Mouse (Mus musculus) adrenal gland, adult 10 weeks (tissue): Measurements from ENCODE around the gene Smarcb1. TPM values are rescaled to one million over a fixed set of nuclear protein-coding genes. Genes with fewer than 3 reads are reported as not detected.

Experiments used
- polyA plus RNA-seq: library from polyadenylated mRNA; stranded (reverse); fragments of 350-450 nt; fragmentation: Illumina TruSeq; extraction: RNeasy Lipid Tissue Mini Kit (QIAGEN cat#74804); gene quantifications from one replicate; pipeline ENCODE4 v1.2.3, GENCODE M21; 2014; ENCODE audit warnings: low read depth, low replicate concordance

The Smarcb1 gene
- polyA plus RNA-seq = 17.3 TPM

GRCm38 (mm10) chr10:75921026-75921725 lies at the start of gene Smarcb1:
Smarcb1 (minus strand) TSS chr10:75921617.

GRCm38 (mm10) chr10:75954381-75954811 lies 33.0 kb upstream of the Smarcb1 start, which contains the start of gene Gm5134:
Gm5134 (plus strand) TSS chr10:75954514.

GRCm38 (mm10) chr10:75942736-75943477 lies 21.5 kb upstream of the Smarcb1 start, which contains the start of gene Vpreb3:
Vpreb3 (plus strand) TSS chr10:75943057.

DNA sequence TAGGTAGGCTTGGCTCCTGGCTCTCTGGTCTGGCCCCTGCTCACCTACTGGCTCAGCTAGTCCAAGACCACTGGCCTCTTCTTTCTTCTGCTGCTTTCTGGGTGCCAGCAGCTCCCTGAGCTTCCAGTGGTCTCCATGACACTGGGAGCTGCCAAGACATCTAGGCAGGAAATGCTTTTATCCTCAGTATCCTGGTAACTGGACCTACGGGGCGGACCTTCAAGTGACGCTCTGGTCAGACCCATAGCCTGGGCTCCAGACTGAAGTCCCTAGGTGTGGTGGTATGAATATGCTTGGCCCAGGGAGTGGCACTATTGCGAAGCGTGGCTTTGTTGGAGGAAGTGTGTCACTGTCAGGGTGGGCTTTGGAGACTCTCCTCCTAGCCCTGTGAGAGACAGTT lies 19.1 kb upstream of the Smarcb1 start, which contains the start of gene Gm867:
TSS of gene Gm867 (minus strand) at position 153 of the 400 bp plus-strand sequence.

GRCm38 (mm10) chr10:75935680-75936541 lies 14.5 kb upstream of the Smarcb1 start, which contains the start of gene Mmp11:
Mmp11 (minus strand) TSS chr10:75936496.

GRCm38 (mm10) chr10:75932891-75933290 lies 11.5 kb upstream of the Smarcb1 start, which contains the start of gene Chchd10:
Chchd10 (plus strand) TSS chr10:75933130.

DNA sequence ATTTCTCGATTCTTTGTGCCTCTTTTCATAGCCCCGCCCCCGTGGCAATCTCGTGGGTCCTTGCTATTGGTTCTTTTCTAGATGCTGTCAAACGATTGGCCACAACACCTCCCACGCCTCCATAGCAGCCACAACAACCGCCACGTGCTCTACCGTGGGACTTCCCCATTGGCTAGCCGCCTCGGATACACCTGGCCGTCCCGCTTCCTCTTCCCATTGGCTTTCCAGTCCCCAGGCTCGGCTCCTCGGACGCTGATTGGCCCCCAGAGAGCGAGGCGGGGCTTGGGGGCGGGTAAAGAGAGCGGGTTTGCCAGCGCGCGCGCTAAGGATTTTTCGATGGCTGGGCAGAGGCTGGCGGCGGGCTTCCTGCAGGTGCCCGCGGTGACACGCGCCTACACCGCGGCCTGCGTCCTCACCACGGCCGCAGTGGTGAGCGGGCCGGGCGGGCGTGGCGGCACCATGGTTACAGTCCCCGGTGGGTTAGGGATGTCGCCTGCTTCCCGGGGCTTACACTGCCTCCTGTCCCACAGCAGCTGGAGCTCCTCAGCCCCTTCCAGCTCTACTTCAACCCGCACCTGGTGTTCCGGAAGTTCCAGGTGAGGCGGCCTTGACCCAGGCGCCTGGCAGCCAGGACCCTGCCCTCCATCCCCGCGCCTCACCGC lies 28.2 kb downstream of the Smarcb1 start, which contains the start of gene Derl3:
TSS of gene Derl3 (plus strand) at position 325 of the 662 bp plus-strand sequence.

DNA sequence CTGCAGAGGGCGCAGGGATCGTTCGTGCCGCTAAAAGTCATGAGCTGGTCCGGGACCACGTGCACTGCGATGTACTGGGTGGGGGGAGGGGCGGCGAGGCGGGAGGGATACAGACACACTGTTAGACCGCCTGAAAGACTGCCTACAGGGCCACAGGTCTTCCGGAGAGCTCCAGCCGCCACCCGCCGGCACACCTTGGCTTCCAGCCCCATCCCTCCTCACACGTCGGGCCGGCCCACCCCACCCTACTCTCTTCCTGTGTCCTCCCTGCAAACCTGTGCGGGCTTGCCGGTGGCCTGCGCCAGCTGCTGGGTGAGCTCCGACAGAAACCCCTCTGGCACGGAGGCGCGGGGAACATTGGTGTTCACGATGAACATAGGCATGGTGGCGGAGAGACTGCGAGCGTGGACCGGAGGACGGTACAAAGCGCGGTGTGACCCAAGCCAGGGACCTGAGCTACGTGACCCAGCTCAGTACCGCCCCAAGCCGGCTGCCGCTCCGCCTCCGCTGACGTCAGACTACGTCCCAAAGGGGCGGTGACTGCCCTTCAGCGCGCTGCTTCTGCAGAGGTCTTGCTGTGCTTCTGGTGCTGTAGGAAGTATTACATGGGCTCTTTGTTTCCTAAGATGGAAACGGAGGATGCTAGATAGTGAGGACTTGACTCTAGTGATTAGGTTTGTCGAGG lies 61.5 kb downstream of the Smarcb1 start, which contains the start of gene Mif:
TSS of gene Mif (minus strand) at position 455 of the 685 bp plus-strand sequence.

Other genes starting within 250 kb of the Smarcb1 start
- 5.5 TPM for gene Cabin1, start 157.3 kb downstream of the Smarcb1 start, polyA plus RNA-seq
- gene Ddt, start 148.2 kb downstream of the Smarcb1 start, polyA plus RNA-seq = 4.5 TPM
- gene Gm20441, start 140.7 kb downstream of the Smarcb1 start, polyA plus RNA-seq = not detected
- 6.8 TPM for gene Gstt3, start 140.2 kb downstream of the Smarcb1 start, polyA plus RNA-seq
- 1.6 TPM for gene Gstt1, start 123.0 kb downstream of the Smarcb1 start, polyA plus RNA-seq
- not detected for gene Gstt4, start 99.1 kb downstream of the Smarcb1 start, polyA plus RNA-seq
- 2.4 TPM for gene Gstt2, start 84.2 kb downstream of the Smarcb1 start, polyA plus RNA-seq
- not detected for gene Mif, start 61.4 kb downstream of the Smarcb1 start, polyA plus RNA-seq
- gene Derl3, start 28.2 kb downstream of the Smarcb1 start, polyA plus RNA-seq = not detected
- gene Chchd10, start 11.5 kb upstream of the Smarcb1 start, polyA plus RNA-seq = 44.3 TPM
- 2.8 TPM for gene Mmp11, start 14.9 kb upstream of the Smarcb1 start, polyA plus RNA-seq
- gene Gm867, start 19.1 kb upstream of the Smarcb1 start, polyA plus RNA-seq = not detected
- gene Vpreb3, start 21.4 kb upstream of the Smarcb1 start, polyA plus RNA-seq = not detected
- not detected for gene Gm5134, start 32.9 kb upstream of the Smarcb1 start, polyA plus RNA-seq
- 7.5 TPM for gene Zfp280b, start 111.0 kb upstream of the Smarcb1 start, polyA plus RNA-seq
- not detected for gene Slc5a4b, start 189.3 kb upstream of the Smarcb1 start, polyA plus RNA-seq
- not detected for gene Slc5a4a, start 225.8 kb upstream of the Smarcb1 start, polyA plus RNA-seq